Mouse (Mus musculus) kidney, postnatal 0 days (tissue): ENCODE measurements at regions not wholly inside any gene's neighbourhood (a gene's known extent, or its start where the extent isn't known, plus 50 kb on each side); places are given as distances from the start of the nearest gene placed in this dataset.

Source experiments
- ATAC-seq: fragments of 200-750 bp; cut with Nextera tagmentation; replicated peaks from 2 replicates; pipeline ENCODE4 v1.8.0; 2017; ENCODE audit warnings: low read depth, moderate number of reproducible peaks, moderate TSS enrichment, moderate library complexity; ENCODE audit not compliant: low FRiP score
- DNase-seq: peaks from one replicate; pipeline ENCODE4 v3.0.0-alpha.2; 2016; ENCODE audit warnings: low spot score
- H3K27ac ChIP-seq: fragments of 300-500 bp; sonication (generic); 2 replicates; pipeline ENCODE4 v1.5.1; 2014; ENCODE audit warnings: mild to moderate bottlenecking
- H3K27me3 ChIP-seq: fragments of 300-500 bp; sonication (generic); 2 replicates; pipeline ENCODE4 v1.6.1; 2014; ENCODE audit warnings: low read length, mixed read lengths; ENCODE audit not compliant: insufficient read depth
- H3K36me3 ChIP-seq: fragments of 300-500 bp; sonication (generic); 2 replicates; pipeline ENCODE4 v1.6.1; 2014; ENCODE audit warnings: low read length, mixed read lengths; ENCODE audit not compliant: insufficient read depth
- H3K4me1 ChIP-seq: fragments of 300-500 bp; sonication (generic); replicated peaks from 2 replicates; pipeline ENCODE4 v1.6.1; 2014; ENCODE audit warnings: antibody characterized with exemption, low read length, mixed read lengths; ENCODE audit not compliant: insufficient read depth
- H3K4me2 ChIP-seq: fragments of 300-500 bp; sonication (generic); 2 replicates; pipeline ENCODE4 v1.6.1; 2014; ENCODE audit warnings: mild to moderate bottlenecking, low read length, moderate library complexity, mixed read lengths
- H3K4me3 ChIP-seq: fragments of 300-500 bp; sonication (generic); replicated peaks from 2 replicates; pipeline ENCODE4 v1.5.1; 2014; ENCODE audit warnings: low read depth, low read length
- H3K9ac ChIP-seq: fragments of 300-500 bp; sonication (generic); 2 replicates; pipeline ENCODE4 v1.6.1; 2014; ENCODE audit warnings: low read depth, low read length
- H3K9me3 ChIP-seq: fragments of 300-500 bp; sonication (generic); replicated peaks from 2 replicates; pipeline ENCODE4 v1.6.1; 2016; ENCODE audit warnings: low read length, inconsistent platforms, mixed read lengths
- CTCF ChIP-seq: IDR thresholded peaks from 2 replicates; pipeline ENCODE4 v1.5.1; 2016; ENCODE audit warnings: antibody characterized with exemption, low read depth, mild to moderate bottlenecking, moderate library complexity
- WGBS: fragments of 180-500 bp; shearing (Covaris S2); extraction: QIAGEN DNeasy Blood & Tissue Kit; methylation state at CpG from one replicate; pipeline ENCODE4 v1.1.7; 2014; 5-methylcytosine and 5-hydroxymethylcytosine counted together

GRCm38 (mm10) chr1:193552348-193552747, 182.2 kb upstream of the Camk1g start:
- Histone ChIP-seq H3K4me2 (no peak overlapping the region), H3K36me3 (no peaks in the 10 kb centered on the region), H3K9ac (no peak overlapping the region), H3K9me3 (no peaks in the 10 kb centered on the region), H3K4me1 (no peaks in the 10 kb centered on the region), H3K27ac (no peak overlapping the region), H3K4me3 (no peak overlapping the region), H3K27me3 (no peaks in the 10 kb centered on the region)
- no peak for TF ChIP-seq CTCF
- ATAC-seq: no peak
- 85% methylated on average over 2 of the region's 2 CpGs for WGBS
- DNase-seq: no peak

DNA sequence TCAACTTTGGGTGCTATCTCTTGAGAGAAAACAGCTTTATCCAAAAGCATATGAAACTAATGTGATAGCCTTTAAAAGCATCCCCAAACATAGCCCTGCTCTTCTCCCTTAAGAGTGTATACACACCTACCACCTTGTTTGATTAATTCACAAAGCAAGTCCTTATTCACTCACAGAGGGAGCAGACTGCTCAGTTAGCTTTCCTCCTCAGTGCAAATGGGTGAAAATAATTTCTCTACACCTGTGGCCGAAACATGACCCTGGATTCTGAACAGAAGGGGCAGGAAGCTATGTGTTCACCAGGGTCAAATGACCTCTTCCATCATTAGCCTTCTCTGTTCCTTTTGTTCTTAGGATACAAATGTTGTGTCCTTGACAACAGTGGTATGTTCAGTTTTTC, 181.2 kb upstream of the Camk1g start:
- Histone ChIP-seq H3K27ac (no peak overlapping the region), H3K9ac (no peak overlapping the region), H3K4me1 (no peaks in the 10 kb centered on the region), H3K9me3 (no peaks in the 10 kb centered on the region), H3K27me3 (no peaks in the 10 kb centered on the region), H3K4me2 (no peak overlapping the region), H3K36me3 (no peaks in the 10 kb centered on the region), H3K4me3 (no peak overlapping the region)
- no peak for TF ChIP-seq CTCF
- 64% methylated on average over 1 of the region's 1 CpGs for WGBS
- ATAC-seq: no peak
- DNase-seq: no peak

- DNase-seq (no peak), ATAC-seq (no peak)
- Histone ChIP-seq H3K27ac (no peak overlapping the region), H3K9ac (no peak overlapping the region), H3K27me3 (no peaks in the 10 kb centered on the region), H3K4me3 (no peak overlapping the region), H3K9me3 (no peaks in the 10 kb centered on the region), H3K36me3 (no peaks in the 10 kb centered on the region), H3K4me1 (no peaks in the 10 kb centered on the region), H3K4me2 (no peak overlapping the region)
- WGBS: 50% methylated on average over 2 of the region's 2 CpGs
- TF ChIP-seq CTCF: no peak
Observed at GRCm38 (mm10) chr1:193550761-193551160, 180.7 kb upstream of the Camk1g start.

DNA sequence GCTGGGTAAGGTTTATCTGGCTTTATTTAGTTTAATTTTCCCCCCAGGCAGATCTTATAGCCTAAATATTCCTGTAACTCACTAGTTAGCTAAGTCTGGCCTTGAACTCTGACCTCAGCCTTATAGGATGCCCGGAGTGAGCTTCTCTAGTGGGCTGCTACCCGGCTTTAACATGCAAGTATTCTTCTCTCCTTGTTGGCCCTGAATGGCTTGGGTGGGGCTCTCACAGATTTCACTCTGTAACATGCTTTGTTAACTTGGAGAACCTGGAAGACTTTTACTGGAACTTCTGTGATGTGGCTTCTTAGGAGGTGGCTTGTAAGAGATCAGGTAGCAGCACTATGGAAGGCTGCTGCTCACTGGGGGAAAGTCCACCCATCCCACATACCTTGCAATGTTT, 177.3 kb upstream of the Camk1g start:
- DNase-seq (no peak), ATAC-seq (no peak)
- TF ChIP-seq CTCF: no peak
- Histone ChIP-seq H3K9me3 (no peaks in the 10 kb centered on the region), H3K4me3 (no peak overlapping the region), H3K27me3 (no peaks in the 10 kb centered on the region), H3K4me2 (no peak overlapping the region), H3K36me3 (no peaks in the 10 kb centered on the region), H3K27ac (no peak overlapping the region), H3K9ac (no peak overlapping the region), H3K4me1 (no peaks in the 10 kb centered on the region)
- WGBS: 86% methylated on average over 2 of the region's 2 CpGs

GRCm38 (mm10) chr1:193546044-193546432, 175.9 kb upstream of the Camk1g start:
- no peak for ATAC-seq
- Histone ChIP-seq H3K27ac (no peak overlapping the region), H3K9me3 (no peaks in the 10 kb centered on the region), H3K4me3 (no peak overlapping the region), H3K4me1 (no peaks in the 10 kb centered on the region), H3K36me3 (no peaks in the 10 kb centered on the region), H3K4me2 (no peak overlapping the region), H3K27me3 (no peaks in the 10 kb centered on the region), H3K9ac (no peak overlapping the region)
- whole genome bisulfite sequencing: 83% methylated on average over 2 of the region's 2 CpGs
- DNase-seq: no peak
- no peak for TF ChIP-seq CTCF

- Histone ChIP-seq H3K9me3 (no peaks in the 10 kb centered on the region), H3K9ac (no peak overlapping the region), H3K27ac (no peak overlapping the region), H3K36me3 (no peaks in the 10 kb centered on the region), H3K4me2 (no peak overlapping the region), H3K4me1 (no peaks in the 10 kb centered on the region), H3K4me3 (no peak overlapping the region), H3K27me3 (no peaks in the 10 kb centered on the region)
- DNase-seq: no peak
- no peak for ATAC-seq
- no peak for TF ChIP-seq CTCF
- WGBS: 77% methylated on average over 4 of the region's 4 CpGs
Observed at GRCm38 (mm10) chr1:193545406-193546043, 175.4 kb upstream of the Camk1g start.

DNA sequence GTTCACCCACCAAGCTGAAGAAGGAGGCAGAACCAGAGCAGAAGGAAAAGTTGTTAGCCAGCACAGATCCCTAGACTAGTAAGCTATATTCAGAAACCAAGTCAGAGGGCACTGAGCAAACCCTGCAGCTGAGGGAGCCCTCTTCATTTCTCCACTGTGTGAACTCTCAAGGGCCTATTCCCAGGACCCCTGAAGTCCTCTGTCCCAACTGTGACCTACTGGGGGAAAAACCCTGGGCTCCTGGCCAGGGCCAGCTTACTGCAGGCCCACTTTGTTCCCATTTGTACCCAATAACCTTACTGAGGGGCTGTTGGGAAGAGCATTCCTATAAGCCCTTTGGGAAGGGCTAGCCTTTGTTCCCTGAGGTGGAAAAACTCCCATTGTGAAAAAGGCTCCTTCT, 174.7 kb upstream of the Camk1g start:
- Histone ChIP-seq H3K27me3 (no peaks in the 10 kb centered on the region), H3K9me3 (no peaks in the 10 kb centered on the region), H3K4me1 (peaks cover 4% of the 10 kb centered on the region; the same call in 1 of the 2 replicates), H3K4me3 (no peak overlapping the region), H3K36me3 (no peaks in the 10 kb centered on the region), H3K9ac (no peak overlapping the region), H3K4me2 (no peak overlapping the region), H3K27ac (no peak overlapping the region)
- no peak for TF ChIP-seq CTCF
- no peak for ATAC-seq
- DNase-seq: no peak
